Mouse (Mus musculus) embryonic facial prominence, embryonic 10.5 days (tissue): ENCODE data around the gene Olfr157. TPM values are rescaled to one million over a fixed set of nuclear protein-coding genes. Genes with fewer than 3 reads are reported as not detected.
A peak's percentile ranks its signal among the peaks of the same experiment; 100 is the strongest.
"Not testable (repeated sequence)": the region's sequence is repeated elsewhere in the genome, so short reads cannot be mapped to it uniquely, and the experiment has no call there.

Experiments used
- DNase-seq: peaks from one replicate; pipeline ENCODE4 v3.0.0-alpha.2; 2017; ENCODE audit warnings: low spot score
- H3K27ac ChIP-seq: fragments of 300-500 bp; sonication (generic); replicated peaks from 2 replicates; pipeline ENCODE4 v1.5.1; 2016; ENCODE audit warnings: mild to moderate bottlenecking
- H3K27me3 ChIP-seq: fragments of 300-500 bp; sonication (generic); replicated peaks from 2 replicates; pipeline ENCODE4 v1.6.1; 2016; ENCODE audit warnings: low read depth, mild to moderate bottlenecking; ENCODE audit not compliant: poor library complexity, severe bottlenecking
- H3K36me3 ChIP-seq: fragments of 300-500 bp; sonication (generic); replicated peaks from 2 replicates; pipeline ENCODE4 v1.6.1; 2016; ENCODE audit warnings: mild to moderate bottlenecking, moderate library complexity
- H3K4me1 ChIP-seq: fragments of 300-500 bp; sonication (generic); 2 replicates; pipeline ENCODE4 v1.6.1; 2016
- H3K4me3 ChIP-seq: fragments of 300-500 bp; sonication (generic); 2 replicates; pipeline ENCODE4 v1.5.1; 2016; ENCODE audit warnings: mild to moderate bottlenecking, moderate library complexity
- H3K9me3 ChIP-seq: fragments of 300-500 bp; sonication (generic); 2 replicates; pipeline ENCODE4 v1.6.1; 2016; ENCODE audit warnings: mild to moderate bottlenecking
- WGBS: fragments of 180-500 bp; shearing (Covaris S2); methylation state at CpG from one replicate; pipeline ENCODE4 v1.1.7; 2016; 5-methylcytosine and 5-hydroxymethylcytosine counted together
- polyA plus RNA-seq: library from polyadenylated mRNA; unstranded; fragments of >200 nt; fragmentation: Nextera tagmentation; extraction: Ambion mirVana; gene quantifications from 2 replicates; pipeline ENCODE4 v1.2.1, GENCODE M21; 2016

The Olfr157 gene
- polyA plus RNA-seq, 1 experiment from 2014 or later: not detected

GRCm38 (mm10) chr4:43854101-43854500, 14.1 kb upstream of the Olfr157 start:
- no peaks in the 10 kb centered on the region for H3K27me3 ChIP-seq
- WGBS: 79% methylated on average over 8 of the region's 8 CpGs
- H3K9me3 ChIP-seq: no peaks in the 10 kb centered on the region
- no peaks in the 10 kb centered on the region for H3K36me3 ChIP-seq
- no peak overlapping the region for H3K4me3 ChIP-seq
- no peak for DNase-seq
- no peaks in the 10 kb centered on the region for H3K4me1 ChIP-seq
- no peak overlapping the region for H3K27ac ChIP-seq

- 85% methylated on average over 6 of the region's 6 CpGs for WGBS
- no peak within 1 kb of the TSS for H3K27ac ChIP-seq
- H3K4me3 ChIP-seq: no peak within 1 kb of the TSS
- no peaks in the 10 kb centered on the region for H3K4me1 ChIP-seq
- no peaks in the 10 kb centered on the region for H3K36me3 ChIP-seq
- DNase-seq: no peak
- H3K27me3 ChIP-seq: no peaks in the 10 kb centered on the region
- H3K9me3 ChIP-seq: no peaks in the 10 kb centered on the region
Observed at GRCm38 (mm10) chr4:43851265-43851664, 11.3 kb upstream of the Olfr157 start, which contains the start of gene Olfr155. TSS of gene Olfr155 (plus strand) at chr4:43851565.

- no peaks in the 10 kb centered on the region for H3K36me3 ChIP-seq
- 60% methylated on average over 3 of the region's 3 CpGs for WGBS
- H3K4me1 ChIP-seq: 0 out of 2 replicates have a peak, but pooled peaks cover 3% of the 10 kb centered on the region
- DNase-seq: no peak
- no peak overlapping the region for H3K27ac ChIP-seq
- peaks cover 2% of the 10 kb centered on the region; the same call in 1 of the 2 replicates for H3K9me3 ChIP-seq
- H3K27me3 ChIP-seq: no peaks in the 10 kb centered on the region
- H3K4me3 ChIP-seq: no peak overlapping the region
Observed at GRCm38 (mm10) chr4:43838326-43838725, 1.7 kb downstream of the Olfr157 start.

DNA sequence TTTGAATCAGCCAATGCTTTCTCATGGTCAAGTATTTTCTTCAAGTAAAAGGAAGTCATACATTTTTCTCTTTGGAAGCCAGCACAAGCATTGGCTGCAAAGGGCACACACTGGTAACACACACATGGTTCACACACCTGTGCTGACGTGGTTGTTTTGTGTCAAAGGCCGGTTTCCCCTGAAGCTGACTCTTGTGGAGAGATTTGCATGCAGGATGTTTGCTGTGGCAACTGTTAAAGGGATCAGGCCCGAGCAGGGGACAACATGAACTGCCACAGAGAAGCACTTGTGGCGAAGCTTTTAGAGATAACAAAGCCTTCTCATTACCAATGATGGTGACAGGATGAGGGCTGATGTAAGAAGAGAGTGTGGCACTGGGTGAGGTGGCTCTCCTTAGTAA, 5.3 kb downstream of the Olfr157 start:
- H3K27me3 ChIP-seq: no peaks in the 10 kb centered on the region
- no peak for DNase-seq
- no peak overlapping the region for H3K27ac ChIP-seq
- WGBS: 71% methylated on average over 4 of the region's 4 CpGs
- H3K9me3 ChIP-seq: no peaks in the 10 kb centered on the region
- H3K36me3 ChIP-seq: no peaks in the 10 kb centered on the region
- peaks cover 5% of the 10 kb centered on the region for H3K4me1 ChIP-seq
- H3K4me3 ChIP-seq: no peak overlapping the region

- no peak for DNase-seq
Observed at GRCm38 (mm10) chr4:43833752-43834151, 6.2 kb downstream of the Olfr157 start.

DNA sequence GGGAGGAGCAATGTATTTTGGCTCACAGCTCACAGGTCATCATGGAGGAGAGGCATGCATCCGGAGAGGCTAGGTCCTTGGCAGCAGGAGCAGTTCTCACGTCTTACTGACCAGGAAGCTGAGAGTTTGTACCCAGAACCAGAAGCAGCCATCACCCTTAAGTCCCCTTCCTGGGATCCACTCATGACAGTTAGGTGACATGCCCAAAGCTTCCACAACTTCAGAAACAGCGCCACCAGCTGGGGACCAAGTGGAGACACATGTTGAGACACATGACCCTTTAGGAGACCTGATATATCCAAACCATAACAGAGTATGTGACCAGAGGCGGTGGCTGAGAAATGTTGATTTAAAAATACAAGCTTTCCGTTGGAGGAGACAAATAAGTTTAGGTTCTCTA, 8.0 kb downstream of the Olfr157 start:
- H3K4me3 ChIP-seq: no peak overlapping the region
- H3K9me3 ChIP-seq: no peaks in the 10 kb centered on the region
- H3K27ac ChIP-seq: no peak overlapping the region
- no peak for DNase-seq
- 73% methylated on average over 5 of the region's 5 CpGs for WGBS
- H3K36me3 ChIP-seq: no peaks in the 10 kb centered on the region
- no peaks in the 10 kb centered on the region for H3K27me3 ChIP-seq
- peaks cover 5% of the 10 kb centered on the region for H3K4me1 ChIP-seq

More at GRCm38 (mm10) chr4:43833752-43834151, 6.2 kb downstream of the Olfr157 start:
- 79% methylated on average over 5 of the region's 5 CpGs for WGBS
- no peak overlapping the region for H3K4me3 ChIP-seq
- H3K27ac ChIP-seq: no peak overlapping the region
- H3K36me3 ChIP-seq: no peaks in the 10 kb centered on the region
- no peaks in the 10 kb centered on the region for H3K9me3 ChIP-seq
- H3K27me3 ChIP-seq: no peaks in the 10 kb centered on the region
- H3K4me1 ChIP-seq: peaks cover 7% of the 10 kb centered on the region

DNA sequence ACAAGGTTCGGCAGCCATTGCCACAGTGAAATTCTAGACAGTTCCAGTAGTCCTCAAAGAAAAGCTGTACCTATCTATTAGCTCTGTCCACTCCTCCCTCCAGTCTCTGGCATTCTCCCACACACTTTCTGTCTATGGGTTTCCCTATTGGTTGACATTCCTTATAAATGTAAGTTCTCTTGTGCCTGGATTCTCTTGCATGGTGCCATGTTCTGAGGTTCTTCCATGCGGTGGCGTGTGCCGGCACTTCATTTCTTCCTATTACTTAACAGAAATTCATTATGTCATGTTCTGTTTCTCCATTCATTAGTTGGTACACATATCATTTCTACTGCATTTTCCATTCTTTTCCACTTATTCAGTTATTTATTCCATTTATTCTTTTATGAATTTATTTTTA, 11.2 kb downstream of the Olfr157 start:
- H3K4me1 ChIP-seq: peaks cover 12% of the 10 kb centered on the region
- no peaks in the 10 kb centered on the region for H3K27me3 ChIP-seq
- DNase-seq: no peak
- no peak overlapping the region for H3K27ac ChIP-seq
- WGBS: 94% methylated on average over 4 of the region's 4 CpGs
- no peaks in the 10 kb centered on the region for H3K9me3 ChIP-seq
- H3K4me3 ChIP-seq: no peak overlapping the region
- no peaks in the 10 kb centered on the region for H3K36me3 ChIP-seq

DNA sequence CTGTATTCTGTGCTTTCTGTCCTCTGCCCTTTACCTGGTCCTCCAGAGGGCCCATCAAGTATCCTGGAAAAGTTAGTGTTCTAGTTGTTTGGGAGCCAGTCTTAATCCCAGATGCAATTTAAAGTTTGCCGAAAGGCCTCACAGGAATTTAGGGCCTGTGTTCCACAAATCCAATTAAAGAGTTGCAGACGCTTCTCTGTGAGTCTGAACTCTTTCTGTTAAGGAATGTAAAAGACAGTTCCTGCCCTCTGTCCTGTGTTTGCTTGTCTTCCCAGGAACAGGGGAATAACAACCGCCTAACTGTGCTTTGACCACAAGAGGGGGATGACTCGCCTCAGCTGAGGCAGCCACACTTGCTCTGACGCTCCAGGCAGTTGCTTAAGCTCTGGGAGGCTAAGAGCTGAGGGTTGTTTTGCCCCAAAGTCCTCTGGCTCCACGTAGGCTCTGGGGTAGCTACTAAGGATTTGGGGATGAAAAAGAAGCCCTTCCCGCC, 16.1 kb downstream of the Olfr157 start, which contains the start of gene Olfr156:
TSS of gene Olfr156 (minus strand) at position 51 of the 493 bp plus-strand sequence.
- no peaks in the 10 kb centered on the region for H3K27me3 ChIP-seq
- DNase-seq: peak; percentile 57
- H3K9me3 ChIP-seq: no peaks in the 10 kb centered on the region
- H3K4me1 ChIP-seq: peaks cover 13% of the 10 kb centered on the region
- H3K4me3 ChIP-seq: no peak within 1 kb of the TSS
- 7% methylated on average over 7 of the region's 7 CpGs for WGBS
- H3K36me3 ChIP-seq: no peaks in the 10 kb centered on the region
- H3K27ac ChIP-seq: peak within 1 kb of the TSS; percentile 21; the same call in 1 of the 2 replicates

DNA sequence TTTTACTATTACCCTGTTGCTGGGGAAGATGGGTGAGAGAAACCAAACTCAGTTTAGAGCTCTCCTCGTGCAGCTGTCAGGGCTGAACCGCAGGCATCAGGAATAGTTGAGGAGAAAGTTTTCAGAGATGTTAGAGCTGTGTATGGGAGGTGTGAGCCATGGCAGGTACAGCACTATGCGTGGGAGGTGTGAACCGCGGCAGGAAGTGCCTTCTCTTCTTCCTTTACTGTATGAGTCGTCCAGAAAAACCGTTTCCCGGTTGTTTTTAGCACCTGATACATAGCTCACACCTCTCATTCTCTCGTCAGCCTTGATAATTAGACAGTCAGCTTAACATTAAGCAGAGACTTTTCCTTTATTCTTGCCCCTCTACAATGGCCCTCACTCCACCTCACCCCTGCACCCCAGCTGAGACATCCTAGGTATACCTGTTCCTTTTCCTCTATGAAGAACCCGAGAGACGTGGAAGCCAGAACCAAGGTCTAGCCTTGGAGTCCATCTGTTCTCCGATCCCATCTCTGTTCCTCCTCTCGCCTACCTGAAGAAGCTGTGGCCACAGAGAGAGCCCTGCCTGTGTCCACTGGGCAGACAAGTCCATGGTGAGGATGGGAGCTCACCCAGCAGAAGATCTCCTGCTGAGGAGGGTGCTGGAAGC, 17.0 kb downstream of the Olfr157 start:
- WGBS: 86% methylated on average over 13 of the region's 13 CpGs
- Histone ChIP-seq H3K9me3 (no peaks in the 10 kb centered on the region), H3K27me3 (no peaks in the 10 kb centered on the region), H3K27ac (no peak overlapping the region), H3K4me1 (peaks cover 13% of the 10 kb centered on the region), H3K36me3 (no peaks in the 10 kb centered on the region), H3K4me3 (no peak overlapping the region)
- DNase-seq: no peak

DNA sequence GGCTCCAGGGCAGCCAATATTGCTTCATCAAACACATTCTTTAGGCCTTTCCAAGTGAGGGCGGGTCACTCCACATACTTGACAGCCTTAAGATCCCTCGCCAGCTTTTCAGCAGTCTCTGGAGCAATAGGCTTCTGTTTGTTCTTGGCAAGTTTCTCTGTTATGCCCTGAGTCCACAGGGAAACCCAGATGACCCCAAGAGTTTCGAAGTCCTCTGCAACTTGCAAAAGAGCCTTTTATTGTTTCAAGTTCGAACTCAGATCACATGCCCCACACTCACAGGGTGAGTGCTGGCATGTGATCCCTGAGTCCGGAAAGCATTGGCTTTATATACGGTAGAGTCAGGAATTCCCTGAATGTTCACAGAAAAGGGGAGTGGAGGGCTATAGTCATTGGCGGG, 41.1 kb downstream of the Olfr157 start:
- Histone ChIP-seq H3K27ac (no peak overlapping the region), H3K9me3 (peaks cover 11% of the 10 kb centered on the region; the same call in 1 of the 2 replicates), H3K36me3 (no peaks in the 10 kb centered on the region), H3K4me3 (no peak overlapping the region), H3K4me1 (no peaks in the 10 kb centered on the region), H3K27me3 (no peaks in the 10 kb centered on the region)
- 81% methylated on average over 7 of the region's 7 CpGs for WGBS
- DNase-seq: no peak

DNA sequence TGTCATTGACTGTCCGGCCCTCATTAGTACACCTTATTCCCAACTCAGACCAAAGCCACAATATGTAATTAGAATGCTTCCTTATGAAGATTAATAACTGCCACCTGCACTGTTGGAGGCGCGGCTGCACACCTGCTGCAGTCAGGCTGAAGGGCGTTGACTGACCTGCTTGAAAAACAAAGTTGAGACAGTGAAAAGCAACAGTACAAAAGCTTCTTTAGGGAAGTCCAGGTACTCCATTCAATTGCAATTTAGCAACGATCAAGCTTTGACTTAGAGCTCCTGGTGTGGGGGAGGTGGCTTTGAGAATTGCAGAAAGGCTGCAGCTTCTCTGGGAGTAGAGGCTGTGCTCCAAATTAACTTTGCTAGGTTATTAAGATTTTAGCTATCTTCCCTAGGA, 44.2 kb downstream of the Olfr157 start:
- H3K27ac ChIP-seq, H3K9me3 ChIP-seq, H3K27me3 ChIP-seq, H3K36me3 ChIP-seq, H3K4me1 ChIP-seq, DNase-seq, H3K4me3 ChIP-seq: not testable (repeated sequence)
- 90% methylated on average over 5 of the region's 5 CpGs for WGBS

- H3K27me3 ChIP-seq: no peaks in the 10 kb centered on the region
- H3K9me3 ChIP-seq: no peaks in the 10 kb centered on the region; the same call in 1 of the 2 replicates
- no peak overlapping the region for H3K27ac ChIP-seq
- no peak overlapping the region for H3K4me3 ChIP-seq
- H3K4me1 ChIP-seq: no peaks in the 10 kb centered on the region
- 74% methylated on average over 6 of the region's 6 CpGs for WGBS
- no peaks in the 10 kb centered on the region for H3K36me3 ChIP-seq
- no peak for DNase-seq
Observed at GRCm38 (mm10) chr4:43795296-43795695, 44.7 kb downstream of the Olfr157 start.
